ENCODE assay signal across 1 mouse cellular context in genomic region chr7:19343210-19343808, GRCm38 (mm10).
TF ChIP-seq lines count a peak whose summit lies in the region.

No protein-coding gene starts in this region.

TF ChIP-seq in MEL, 35 proteins besides CTCF, POLR2A, EP300 and RAD21 (continued from another document):
- TF ChIP-seq UBTF (IDR thresholded peaks at IDR 0.05; ENCODE audit: borderline replicate concordance, insufficient read depth, low read depth, low read length) (no peak), RCOR1 (IDR thresholded peaks at IDR 0.05; ENCODE audit: low read depth, low read length) (no peak), POLR2AphosphoS5 (IDR thresholded peaks at IDR 0.05; ENCODE audit: borderline replicate concordance, low read depth, low read length) (no peak), ELF1 (IDR thresholded peaks at IDR 0.05; ENCODE audit: low read depth, low read length) (no peak), NRF1 (IDR thresholded peaks at IDR 0.05; ENCODE audit: insufficient read depth, low read depth, low read length, poor library complexity, severe bottlenecking) (no peak), POLR2AphosphoS2 (IDR thresholded peaks at IDR 0.05; ENCODE audit: low read length) (no peak), USF1 (IDR thresholded peaks at IDR 0.05; ENCODE audit: low read depth, low read length) (no peak), CHD1 (IDR thresholded peaks at IDR 0.05; ENCODE audit: low read depth, low read length) (no peak), GATA1 (IDR thresholded peaks at IDR 0.05; ENCODE audit: low read depth, low read length) (no peak), MXI1 (IDR thresholded peaks at IDR 0.05; ENCODE audit: low read depth, low read length) (peak; percentile 31; the same call in 1 of the 2 replicates), ZMIZ1 (IDR thresholded peaks at IDR 0.05; ENCODE audit: low read depth, low read length) (no peak), ZC3H11A (IDR thresholded peaks at IDR 0.05; ENCODE audit: low read depth, low read length) (peak; percentile 81), NELFE (IDR thresholded peaks at IDR 0.05; ENCODE audit: low read depth, low read length) (no peak), SMC3 (IDR thresholded peaks at IDR 0.05; ENCODE audit: low read depth, low read length) (peak; percentile 84), ETS1 (IDR thresholded peaks at IDR 0.05; ENCODE audit: low read depth, low read length) (no peak)
